Mouse (Mus musculus): ENCODE results near the gene Lypd6. TPM values are rescaled to one million over a fixed set of nuclear protein-coding genes. Genes with fewer than 3 reads are reported as not detected.

Gene Lypd6
- polyA plus RNA-seq, 1 experiment from 2014 or later: 9.6 TPM

DNA sequence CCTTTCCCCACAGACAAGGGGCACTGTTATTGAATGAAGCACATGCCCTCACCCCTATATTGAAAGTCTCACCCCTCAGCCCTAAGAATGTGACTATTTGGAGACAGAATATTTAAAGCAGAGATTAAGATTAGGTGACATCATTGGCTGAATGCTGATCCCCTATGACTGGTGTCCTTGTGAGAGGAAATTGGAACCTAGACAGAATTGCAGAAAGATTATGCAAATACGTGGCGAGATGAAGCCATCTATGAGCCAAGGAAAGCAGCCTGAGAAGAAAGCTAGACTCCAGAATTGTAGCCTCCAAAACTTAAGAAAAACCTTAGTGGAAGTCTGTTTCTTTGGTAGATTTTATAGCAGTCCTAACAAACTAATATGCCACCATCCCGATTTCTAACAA, 115.1 kb downstream of the Lypd6 start:
- H3K4me3 ChIP-seq (replicated peaks): no peak overlapping the region
- H3K36me3 ChIP-seq: no peaks in the 10 kb centered on the region
- H3K9me3 ChIP-seq (replicated peaks): no peaks in the 10 kb centered on the region
- no peak for ATAC-seq (replicated peaks; ENCODE audit: low FRiP score)
- H3K9ac ChIP-seq: no peak overlapping the region
- H3K4me2 ChIP-seq: no peak overlapping the region
- no peak overlapping the region for H3K27ac ChIP-seq
- H3K4me1 ChIP-seq: peaks cover 6% of the 10 kb centered on the region; the same call in 1 of the 2 replicates
- WGBS: 87% methylated on average over 3 of the region's 3 CpGs
- no peaks in the 10 kb centered on the region for H3K27me3 ChIP-seq

DNA sequence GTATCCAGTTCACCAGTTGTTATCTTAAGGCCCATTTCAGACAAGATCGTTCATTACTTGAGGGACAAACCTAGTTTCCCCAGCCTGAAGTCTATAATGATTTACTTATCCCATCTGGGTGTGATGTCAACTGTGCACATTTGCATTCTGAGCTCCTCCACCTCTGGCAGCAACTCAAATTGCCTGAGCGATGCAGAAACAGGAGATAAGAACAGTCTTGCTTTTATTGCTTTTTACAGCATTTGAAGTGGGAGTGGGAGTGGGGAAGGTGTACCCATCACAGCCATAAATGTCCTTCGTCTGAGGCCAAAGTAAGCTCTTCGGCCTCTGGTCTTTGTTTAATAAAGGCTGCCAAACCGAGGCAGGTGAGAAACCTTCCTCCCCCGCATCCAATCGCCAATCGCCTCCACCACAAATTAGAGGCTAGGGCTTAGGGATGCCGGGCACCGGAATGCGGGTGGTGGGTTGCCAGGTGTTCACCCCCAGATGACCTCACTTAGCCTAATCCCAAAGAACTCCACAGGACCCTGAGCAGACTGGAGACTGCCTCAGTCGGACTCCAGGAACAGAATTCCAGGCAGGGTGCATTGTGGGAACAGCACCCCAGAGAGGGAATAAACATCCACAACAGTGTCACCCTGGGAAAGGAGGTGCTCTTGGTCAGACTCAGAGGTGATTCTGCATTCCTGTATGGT, 120.6 kb downstream of the Lypd6 start:
- Histone ChIP-seq H3K36me3 (no peaks in the 10 kb centered on the region), H3K27ac (0 out of 2 replicates have a peak overlapping the region, but pooled peaks have one; percentile 9), H3K9me3 (replicated peaks) (no peaks in the 10 kb centered on the region), H3K9ac (no peak overlapping the region), H3K27me3 (no peaks in the 10 kb centered on the region), H3K4me1 (peaks cover 17% of the 10 kb centered on the region), H3K4me2 (peak overlapping the region; percentile 49), H3K4me3 (replicated peaks) (peak overlapping the region; percentile 7; the same call in 1 of the 2 replicates)
- 4% methylated on average over 12 of the region's 12 CpGs for WGBS
- ATAC-seq (replicated peaks; ENCODE audit: low FRiP score): peak; percentile 75

DNA sequence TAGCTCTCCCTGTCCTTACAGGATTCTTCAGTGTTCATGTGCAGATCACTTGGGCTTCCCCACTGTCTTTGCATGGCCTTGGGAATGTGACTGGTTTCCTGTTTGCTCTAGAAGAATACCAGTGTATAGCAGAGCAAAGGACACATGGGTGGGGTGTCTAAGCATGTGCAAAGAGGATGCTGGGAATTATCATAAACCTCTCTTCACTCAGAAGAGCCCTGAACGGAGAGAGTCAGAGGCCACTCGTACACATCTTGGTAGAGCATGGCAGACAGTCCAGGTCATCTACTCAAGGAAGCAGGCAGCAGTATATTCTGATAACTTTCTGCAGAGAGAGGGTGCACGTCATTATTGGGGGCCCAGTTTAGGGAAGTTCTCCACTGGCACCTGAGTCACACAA, 122.6 kb downstream of the Lypd6 start:
- WGBS: 84% methylated on average over 3 of the region's 3 CpGs
- H3K4me3 ChIP-seq (replicated peaks): no peak overlapping the region
- no peak for ATAC-seq (replicated peaks; ENCODE audit: low FRiP score)
- no peak overlapping the region for H3K27ac ChIP-seq
- H3K9me3 ChIP-seq (replicated peaks): no peaks in the 10 kb centered on the region
- peaks cover 17% of the 10 kb centered on the region for H3K4me1 ChIP-seq
- no peaks in the 10 kb centered on the region for H3K36me3 ChIP-seq
- no peak overlapping the region for H3K4me2 ChIP-seq
- no peak overlapping the region for H3K9ac ChIP-seq
- H3K27me3 ChIP-seq: no peaks in the 10 kb centered on the region

DNA sequence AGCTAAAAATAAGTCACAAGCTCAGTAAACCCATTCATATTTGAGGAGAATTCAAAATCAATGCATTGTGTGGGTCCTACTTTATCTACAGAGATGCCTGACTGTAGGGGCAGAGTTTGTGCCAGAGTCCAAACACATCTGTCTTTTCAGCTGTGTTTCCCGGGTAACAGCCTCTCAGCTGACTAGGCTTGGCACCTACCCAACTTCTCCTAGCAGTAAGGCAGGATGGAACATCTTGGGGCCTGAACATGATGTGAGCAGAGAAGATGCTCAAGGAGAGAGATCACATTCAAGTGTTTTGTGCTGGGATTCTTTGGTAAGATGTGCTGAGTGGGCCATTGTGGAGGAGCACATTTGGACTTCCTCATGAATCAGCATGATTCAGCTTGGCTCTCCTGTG, 130.5 kb downstream of the Lypd6 start:
- no peak overlapping the region for H3K4me3 ChIP-seq (replicated peaks)
- 67% methylated on average over 1 of the region's 1 CpGs for WGBS

DNA sequence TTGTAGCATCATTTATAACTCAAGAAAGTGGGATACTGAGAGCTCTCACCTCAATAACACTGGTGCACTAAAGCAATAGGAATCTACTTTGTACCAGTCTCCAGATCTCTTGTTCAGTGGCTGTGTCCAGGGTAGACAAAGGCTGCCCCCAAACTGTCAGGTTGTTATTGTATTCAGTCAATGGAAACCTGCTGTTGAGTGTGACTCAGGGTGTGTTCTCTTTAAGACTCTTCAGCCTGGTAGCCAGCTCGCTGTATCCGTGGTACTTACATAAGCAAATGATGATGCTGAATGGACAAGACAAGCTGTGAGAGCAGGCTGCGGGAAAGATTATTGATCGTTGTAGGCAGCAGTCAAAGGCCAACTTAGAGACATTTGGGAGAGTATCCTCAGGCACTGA, 131.6 kb downstream of the Lypd6 start:
- no peaks in the 10 kb centered on the region for H3K4me1 ChIP-seq
- no peak for ATAC-seq (replicated peaks; ENCODE audit: low FRiP score)
- no peaks in the 10 kb centered on the region for H3K27me3 ChIP-seq
- no peak overlapping the region for H3K9ac ChIP-seq
- H3K9me3 ChIP-seq (replicated peaks): no peaks in the 10 kb centered on the region
- H3K36me3 ChIP-seq: no peaks in the 10 kb centered on the region
- WGBS: 93% methylated on average over 4 of the region's 4 CpGs
- H3K4me2 ChIP-seq: no peak overlapping the region
- H3K4me3 ChIP-seq (replicated peaks): no peak overlapping the region
- no peak overlapping the region for H3K27ac ChIP-seq

More for the DNA sequence above, 130.5 kb downstream of the Lypd6 start:
- Histone ChIP-seq H3K9ac (no peak overlapping the region), H3K4me2 (no peak overlapping the region), H3K27me3 (no peaks in the 10 kb centered on the region), H3K27ac (no peak overlapping the region), H3K9me3 (replicated peaks) (no peaks in the 10 kb centered on the region), H3K36me3 (no peaks in the 10 kb centered on the region), H3K4me1 (no peaks in the 10 kb centered on the region)
- ATAC-seq (replicated peaks; ENCODE audit: low FRiP score): no peak

DNA sequence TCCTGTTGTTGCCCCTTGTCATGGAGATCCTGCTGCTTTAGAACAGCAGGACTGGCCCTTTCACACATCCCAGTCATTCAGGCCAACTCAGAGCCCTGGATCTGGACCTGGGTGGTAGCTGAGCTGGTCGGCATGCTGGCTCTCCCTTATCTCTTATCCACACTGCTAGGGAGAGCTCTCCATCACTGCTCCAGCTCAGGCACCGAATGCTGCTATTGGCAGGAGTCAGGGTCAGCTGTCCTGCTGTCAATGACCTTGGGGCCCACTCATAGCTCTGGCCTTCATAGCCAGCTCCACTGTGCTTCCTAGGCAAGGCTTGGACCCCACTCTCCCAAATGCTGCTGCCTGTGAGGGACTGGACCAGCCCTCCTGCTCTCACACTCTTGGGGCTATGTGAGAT, 134.3 kb downstream of the Lypd6 start:
- Histone ChIP-seq H3K4me1 (no peaks in the 10 kb centered on the region), H3K9ac (no peak overlapping the region), H3K27ac (no peak overlapping the region), H3K4me2 (no peak overlapping the region), H3K27me3 (no peaks in the 10 kb centered on the region), H3K4me3 (replicated peaks) (no peak overlapping the region), H3K36me3 (no peaks in the 10 kb centered on the region), H3K9me3 (replicated peaks) (no peaks in the 10 kb centered on the region)
- ATAC-seq (replicated peaks; ENCODE audit: low FRiP score): no peak
- 63% methylated on average over 2 of the region's 2 CpGs for WGBS

DNA sequence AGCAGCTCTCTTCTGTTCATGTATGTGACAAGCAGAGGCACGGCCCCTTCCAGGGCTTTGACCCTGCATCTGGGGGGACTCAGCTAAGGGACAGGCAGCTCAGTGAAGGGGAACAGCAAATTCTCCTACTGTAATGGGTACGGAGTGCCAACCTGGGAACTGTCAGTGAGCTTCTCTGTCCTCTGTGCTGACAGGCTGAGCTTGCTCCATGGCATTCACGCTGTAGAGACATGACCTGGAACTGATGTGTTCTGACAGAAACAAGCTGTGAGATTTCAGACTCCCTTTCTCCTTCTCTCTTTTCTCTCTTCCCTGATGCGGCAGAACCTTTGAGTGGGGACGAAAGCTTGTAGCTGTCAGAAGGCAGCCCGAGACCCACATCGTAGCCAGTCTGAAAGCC, 154.3 kb downstream of the Lypd6 start:
- H3K27ac ChIP-seq: no peak overlapping the region
- no peaks in the 10 kb centered on the region for H3K36me3 ChIP-seq
- H3K4me1 ChIP-seq: no peaks in the 10 kb centered on the region
- no peak overlapping the region for H3K9ac ChIP-seq
- 53% methylated on average over 7 of the region's 7 CpGs for WGBS
- H3K27me3 ChIP-seq: no peaks in the 10 kb centered on the region
- H3K4me2 ChIP-seq: no peak overlapping the region
- no peaks in the 10 kb centered on the region for H3K9me3 ChIP-seq (replicated peaks)
- no peak overlapping the region for H3K4me3 ChIP-seq (replicated peaks)
- ATAC-seq (replicated peaks; ENCODE audit: low FRiP score): no peak

DNA sequence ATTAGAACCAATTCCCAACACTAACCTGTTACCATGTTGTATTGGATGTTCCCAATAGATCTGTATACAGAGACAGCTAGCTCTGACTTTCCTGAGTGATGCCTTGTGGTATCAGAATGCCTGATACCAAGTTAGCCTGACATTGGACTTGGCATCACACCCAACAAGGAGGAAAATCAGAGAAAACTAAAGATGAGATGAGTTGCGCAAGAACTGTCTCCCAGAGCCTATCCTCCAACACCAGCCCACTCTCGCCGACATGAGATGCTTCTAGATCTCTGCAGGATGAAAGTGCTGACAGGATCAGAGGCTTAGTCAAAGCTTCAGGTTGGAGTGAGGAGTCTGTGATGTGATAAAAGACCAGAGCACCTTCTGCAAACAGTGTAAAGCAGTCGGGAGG, 158.8 kb downstream of the Lypd6 start:
- no peaks in the 10 kb centered on the region for H3K36me3 ChIP-seq
- H3K27ac ChIP-seq: no peak overlapping the region
- WGBS: 89% methylated on average over 4 of the region's 4 CpGs
- ATAC-seq (replicated peaks; ENCODE audit: low FRiP score): no peak
- no peak overlapping the region for H3K4me3 ChIP-seq (replicated peaks)
- H3K27me3 ChIP-seq: no peaks in the 10 kb centered on the region
- H3K9ac ChIP-seq: no peak overlapping the region
- H3K4me1 ChIP-seq: no peaks in the 10 kb centered on the region
- no peaks in the 10 kb centered on the region for H3K9me3 ChIP-seq (replicated peaks)
- H3K4me2 ChIP-seq: no peak overlapping the region

DNA sequence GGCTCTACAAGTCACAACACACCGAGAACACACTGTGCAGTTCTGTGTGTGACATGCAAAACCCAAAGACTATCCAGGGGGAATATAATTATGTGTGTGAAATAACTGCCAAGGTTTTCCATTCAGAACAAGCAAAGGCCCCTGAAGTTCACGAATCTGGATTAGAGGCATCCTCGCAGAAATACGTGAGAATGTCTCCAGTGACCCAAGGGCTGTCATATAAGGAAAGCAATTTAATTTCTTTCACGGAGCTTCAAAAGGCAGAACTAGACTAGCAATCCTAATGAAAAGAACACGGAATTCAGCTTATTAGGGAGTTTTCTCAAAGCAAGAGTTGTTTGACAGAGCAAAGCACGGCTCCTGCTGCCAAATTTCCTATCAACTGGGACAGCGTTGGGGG, 167.3 kb downstream of the Lypd6 start:
- no peak overlapping the region for H3K27ac ChIP-seq

More for the DNA sequence above, 167.3 kb downstream of the Lypd6 start:
- no peak overlapping the region for H3K4me3 ChIP-seq (replicated peaks)
- WGBS: 73% methylated on average over 8 of the region's 8 CpGs
- H3K4me2 ChIP-seq: no peak overlapping the region
- H3K9ac ChIP-seq: no peak overlapping the region
- no peaks in the 10 kb centered on the region for H3K36me3 ChIP-seq
- no peaks in the 10 kb centered on the region for H3K9me3 ChIP-seq (replicated peaks)
- no peaks in the 10 kb centered on the region for H3K27me3 ChIP-seq
- no peaks in the 10 kb centered on the region for H3K4me1 ChIP-seq
- ATAC-seq (replicated peaks; ENCODE audit: low FRiP score): no peak

Other genes with a start within 250 kb of the Lypd6 start
- gene Mmadhc, start 230.4 kb downstream of the Lypd6 start, polyA plus RNA-seq (2015; fragmentation: Nextera tagmentation; extraction: Ambion mirVana): 154 and 159 TPM in 2 replicates